Mouse (Mus musculus): ENCODE measurements at regions not wholly inside any gene's neighbourhood (a gene's known extent, or its start where the extent isn't known, plus 50 kb on each side); places are given as distances from the start of the nearest gene placed in this dataset.

GRCm38 (mm10) chr2:75496606-75497240 lies 162.3 kb upstream of the Hnrnpa3 start:
- no peak for TF ChIP-seq NELFE (IDR thresholded peaks at IDR 0.05; ENCODE audit: low read depth, low read length)
- TF ChIP-seq USF1 (IDR thresholded peaks at IDR 0.05; ENCODE audit: low read depth, low read length), result no peak
- no peak for TF ChIP-seq TCF12 (IDR thresholded peaks at IDR 0.05; ENCODE audit: low read depth, low read length)
- TF ChIP-seq JUN (IDR thresholded peaks at IDR 0.05; ENCODE audit: insufficient read depth, low read depth, low read length), result no peak
- TF ChIP-seq CHD2 (IDR thresholded peaks at IDR 0.05; ENCODE audit: low read length), result no peak
- no peak for TF ChIP-seq UBTF (IDR thresholded peaks at IDR 0.05; ENCODE audit: low read depth, low read length)
- no peak for TF ChIP-seq USF2 (conservative IDR thresholded peaks at IDR 0.05; ENCODE audit: low read depth, low read length)
- TF ChIP-seq SIN3A (IDR thresholded peaks at IDR 0.05; ENCODE audit: low read length), result no peak
- TF ChIP-seq ELF1 (IDR thresholded peaks at IDR 0.05; ENCODE audit: low read depth, low read length), result no peak
- no peak for TF ChIP-seq SMC3 (IDR thresholded peaks at IDR 0.05; ENCODE audit: low read depth, low read length)
- no peak for TF ChIP-seq TBP (conservative IDR thresholded peaks at IDR 0.05; ENCODE audit: low read depth, low read length)
- TF ChIP-seq E2F4 (IDR thresholded peaks at IDR 0.05; ENCODE audit: insufficient replicate concordance, low read depth, low read length), result no peak
- TF ChIP-seq PAX5 (IDR thresholded peaks at IDR 0.05; ENCODE audit: low read length), result no peak
- TF ChIP-seq NRF1 (IDR thresholded peaks at IDR 0.05; ENCODE audit: low read depth, low read length), result no peak
- TF ChIP-seq ZMIZ1 (IDR thresholded peaks at IDR 0.05; ENCODE audit: low read depth, low read length), result no peak
- TF ChIP-seq ZNF384 (IDR thresholded peaks at IDR 0.05; ENCODE audit: low read depth, low read length), result no peak
- no peak for DNase-seq (ENCODE audit: extremely low read depth)
- in situ Hi-C loops (cut with MboI; ENCODE audit: low pct_ligation_motif_present, low pct_unique_long_range_greater_than_20kb, low sequenced_read_pairs), result no loop called here
- Histone ChIP-seq H3K79me2 (replicated peaks; ENCODE audit: control insufficient read depth, extremely low read depth, insufficient read depth, poor library complexity, severe bottlenecking) (no peaks in the 10 kb centered on the region), H3K27ac (ENCODE audit: insufficient read depth, low read depth) (no peak overlapping the region), H3K9ac (ENCODE audit: insufficient read depth, low read depth) (no peak overlapping the region), H3K4me1 (ENCODE audit: control insufficient read depth in 1 of 2, insufficient read depth in 2 of 2) (no peaks in the 10 kb centered on the region), H3K4me3 (replicated peaks in 1 of 3; ENCODE audit: low read depth in 2 of 3, low read length in 2 of 3, poor library complexity in 1 of 3) (no peak overlapping the region), H3K4me2 (ENCODE audit: insufficient read depth, low read depth, poor library complexity, severe bottlenecking) (no peak overlapping the region), H3K9me3 (replicated peaks; ENCODE audit: low read length) (no peaks in the 10 kb centered on the region), H3K27me3 (replicated peaks) (no peaks in the 10 kb centered on the region), H3K36me3 (replicated peaks in 1 of 2; ENCODE audit: control insufficient read depth in 1 of 2, insufficient read depth in 1 of 2, low read length in 1 of 2) (no peaks in the 10 kb centered on the region)
- dilution Hi-C loops (cut with MboI; ENCODE audit: extremely low pct_ligation_motif_present, extremely low pct_unique_long_range_greater_than_20kb, low sequenced_read_pairs), result no loop called here

DNA sequence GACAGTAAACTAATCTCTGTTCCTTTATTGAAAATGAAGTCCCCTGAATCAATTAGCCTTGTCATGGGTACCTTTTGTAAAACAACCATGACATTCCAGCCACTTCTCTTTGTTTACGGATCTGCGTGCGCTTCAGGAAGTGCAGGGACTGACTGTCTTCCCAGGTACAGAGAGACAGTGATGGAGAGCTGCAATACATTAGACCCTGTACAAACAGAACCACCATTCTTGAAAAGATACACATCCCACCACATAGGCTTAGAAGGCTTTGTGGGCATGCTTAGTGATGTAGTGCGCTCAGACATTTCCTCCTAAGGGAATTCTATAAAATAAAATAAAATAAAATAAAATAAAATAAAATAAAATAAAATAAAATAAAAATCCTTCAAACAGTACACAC lies 148.8 kb upstream of the Hnrnpa3 start:
- DNase-seq (ENCODE audit: extremely low read depth), result no peak
- H3K4me1 ChIP-seq (ENCODE audit: control insufficient read depth in 1 of 2, insufficient read depth in 2 of 2), result no peaks in the 10 kb centered on the region
- H3K4me2 ChIP-seq (ENCODE audit: insufficient read depth, low read depth, poor library complexity, severe bottlenecking), result no peak overlapping the region
- no peak overlapping the region for H3K9ac ChIP-seq (ENCODE audit: insufficient read depth, low read depth)
- no peaks in the 10 kb centered on the region for H3K36me3 ChIP-seq (replicated peaks in 1 of 2; ENCODE audit: control insufficient read depth in 1 of 2, insufficient read depth in 1 of 2, low read length in 1 of 2)
- in situ Hi-C loops (cut with MboI; ENCODE audit: low pct_ligation_motif_present, low pct_unique_long_range_greater_than_20kb, low sequenced_read_pairs), result no loop called here
- H3K79me2 ChIP-seq (replicated peaks; ENCODE audit: control insufficient read depth, extremely low read depth, insufficient read depth, poor library complexity, severe bottlenecking), result no peaks in the 10 kb centered on the region
- H3K27me3 ChIP-seq (replicated peaks), result no peaks in the 10 kb centered on the region
- peaks cover 2% of the 10 kb centered on the region for H3K9me3 ChIP-seq (replicated peaks; ENCODE audit: low read length)
- H3K27ac ChIP-seq (ENCODE audit: insufficient read depth, low read depth), result no peak overlapping the region
- TF ChIP-seq ZNF384 (IDR thresholded peaks at IDR 0.05; ENCODE audit: low read depth, low read length) (no peak), CHD1 (IDR thresholded peaks at IDR 0.05; ENCODE audit: low read depth, low read length) (no peak), ZMIZ1 (IDR thresholded peaks at IDR 0.05; ENCODE audit: low read depth, low read length) (no peak), CHD2 (IDR thresholded peaks at IDR 0.05; ENCODE audit: low read length) (no peak), ZKSCAN1 (IDR thresholded peaks at IDR 0.05; ENCODE audit: borderline replicate concordance, low read depth, low read length) (no peak), NRF1 (IDR thresholded peaks at IDR 0.05; ENCODE audit: low read depth, low read length) (no peak), UBTF (IDR thresholded peaks at IDR 0.05; ENCODE audit: low read depth, low read length) (no peak), JUND (conservative IDR thresholded peaks at IDR 0.05; ENCODE audit: low read depth, low read length) (no peak)
- dilution Hi-C loops (cut with MboI; ENCODE audit: extremely low pct_ligation_motif_present, extremely low pct_unique_long_range_greater_than_20kb, low sequenced_read_pairs), result no loop called here
- no peak overlapping the region for H3K4me3 ChIP-seq (replicated peaks in 1 of 3; ENCODE audit: low read depth in 2 of 3, low read length in 2 of 3, poor library complexity in 1 of 3)
